Mouse (Mus musculus): ENCODE measurements around the gene Uprt. TPM values are rescaled to one million over a fixed set of nuclear protein-coding genes. Genes with fewer than 3 reads are reported as not detected.

The Uprt gene
- 6.9 and 7.4 TPM in 2 replicates for total RNA-seq (2012; rRNA removed)

GRCm38 (mm10) chrX:104482572-104483443 lies at the start of gene Uprt:
Gene Uprt, plus strand, starts transcription at chrX:104482818.
- Histone ChIP-seq H3K4me1 (ENCODE audit: control insufficient read depth in 2 of 2, insufficient read depth in 2 of 2, low read length in 2 of 2, poor library complexity in 1 of 2) (peaks cover 0 to 2% of the 10 kb centered on the region in 2 experiments; a peak in 1 of 4 replicates), H3K4me3 (ENCODE audit: insufficient read depth in 1 of 2, low read depth in 1 of 2, low read length in 2 of 2, poor library complexity in 1 of 2, severe bottlenecking in 1 of 2) (peak within 1 kb of the TSS; percentile 65 to 74), H3K36me3 (ENCODE audit: control insufficient read depth, insufficient read depth, low read length, poor library complexity, severe bottlenecking) (no peaks in the 10 kb centered on the region), H3K27ac (ENCODE audit: insufficient read depth, low read depth, low read length, poor library complexity, severe bottlenecking) (no peak within 1 kb of the TSS), H3K9me3 (ENCODE audit: control insufficient read depth, insufficient read depth, low read depth, low read length) (no peaks in the 10 kb centered on the region), H3K9ac (ENCODE audit: insufficient read depth, low read depth, low read length, poor library complexity, severe bottlenecking) (peak within 1 kb of the TSS; percentile 73)
- DNase-seq (ENCODE audit: low read depth, low spot score), result peak; percentile 39
- TF ChIP-seq CHD2 (IDR thresholded peaks at IDR 0.05; ENCODE audit: low read depth, low read length), result no peak
- TF ChIP-seq HCFC1 (IDR thresholded peaks at IDR 0.05; ENCODE audit: borderline replicate concordance, insufficient read depth, low read length), result no peak
- no peak for TF ChIP-seq ZNF384 (IDR thresholded peaks at IDR 0.05; ENCODE audit: low read depth, low read length)
- TF ChIP-seq MAFK (IDR thresholded peaks at IDR 0.05; ENCODE audit: insufficient read depth, low read depth, low read length), result no peak
- TF ChIP-seq ZC3H11A (IDR thresholded peaks at IDR 0.05; ENCODE audit: borderline replicate concordance, low read depth, low read length), result no peak
- in situ Hi-C loops (cut with MboI; ENCODE audit: low sequenced_read_pairs in 2 of 2, unreplicated experiment in 2 of 2), result no loop called here

- Histone ChIP-seq H3K4me1 (ENCODE audit: control insufficient read depth in 2 of 2, insufficient read depth in 2 of 2, low read length in 2 of 2, poor library complexity in 1 of 2) (no peaks in the 10 kb centered on the region), H3K9ac (ENCODE audit: insufficient read depth, low read depth, low read length, poor library complexity, severe bottlenecking) (no peak overlapping the region), H3K27ac (ENCODE audit: insufficient read depth, low read depth, low read length, poor library complexity, severe bottlenecking) (no peak overlapping the region), H3K36me3 (ENCODE audit: control insufficient read depth, insufficient read depth, low read length, poor library complexity, severe bottlenecking) (no peaks in the 10 kb centered on the region), H3K9me3 (ENCODE audit: control insufficient read depth, insufficient read depth, low read depth, low read length) (no peaks in the 10 kb centered on the region), H3K4me3 (ENCODE audit: insufficient read depth in 1 of 2, low read depth in 1 of 2, low read length in 2 of 2, poor library complexity in 1 of 2, severe bottlenecking in 1 of 2) (no peak overlapping the region)
- TF ChIP-seq CHD2 (IDR thresholded peaks at IDR 0.05; ENCODE audit: low read depth, low read length) (no peak), MAFK (IDR thresholded peaks at IDR 0.05; ENCODE audit: insufficient read depth, low read depth, low read length) (no peak), HCFC1 (IDR thresholded peaks at IDR 0.05; ENCODE audit: borderline replicate concordance, insufficient read depth, low read length) (no peak), ZNF384 (IDR thresholded peaks at IDR 0.05; ENCODE audit: low read depth, low read length) (no peak)
- no peak for DNase-seq (ENCODE audit: low read depth, low spot score)
- in situ Hi-C loops (cut with MboI; ENCODE audit: low sequenced_read_pairs in 2 of 2, unreplicated experiment in 2 of 2), result no loop called here
Observed at GRCm38 (mm10) chrX:104433456-104433855, 49.2 kb upstream of the Uprt start.

- H3K4me1 ChIP-seq (ENCODE audit: control insufficient read depth in 2 of 2, insufficient read depth in 2 of 2, low read length in 2 of 2, poor library complexity in 1 of 2), result no peaks in the 10 kb centered on the region
- TF ChIP-seq MAFK (IDR thresholded peaks at IDR 0.05; ENCODE audit: insufficient read depth, low read depth, low read length), result no peak
- TF ChIP-seq HCFC1 (IDR thresholded peaks at IDR 0.05; ENCODE audit: borderline replicate concordance, insufficient read depth, low read length), result no peak
- no peak for TF ChIP-seq ZNF384 (IDR thresholded peaks at IDR 0.05; ENCODE audit: low read depth, low read length)
- no peak for TF ChIP-seq ZC3H11A (IDR thresholded peaks at IDR 0.05; ENCODE audit: borderline replicate concordance, low read depth, low read length)
- TF ChIP-seq CHD2 (IDR thresholded peaks at IDR 0.05; ENCODE audit: low read depth, low read length), result no peak
- in situ Hi-C loops (cut with MboI; ENCODE audit: low sequenced_read_pairs in 2 of 2, unreplicated experiment in 2 of 2), result no loop called here
- no peak overlapping the region for H3K4me3 ChIP-seq (ENCODE audit: insufficient read depth in 1 of 2, low read depth in 1 of 2, low read length in 2 of 2, poor library complexity in 1 of 2, severe bottlenecking in 1 of 2)
- no peaks in the 10 kb centered on the region for H3K36me3 ChIP-seq (ENCODE audit: control insufficient read depth, insufficient read depth, low read length, poor library complexity, severe bottlenecking)
- H3K27ac ChIP-seq (ENCODE audit: insufficient read depth, low read depth, low read length, poor library complexity, severe bottlenecking), result no peak overlapping the region
- no peaks in the 10 kb centered on the region for H3K9me3 ChIP-seq (ENCODE audit: control insufficient read depth, insufficient read depth, low read depth, low read length)
- H3K9ac ChIP-seq (ENCODE audit: insufficient read depth, low read depth, low read length, poor library complexity, severe bottlenecking), result no peak overlapping the region
- DNase-seq (ENCODE audit: low read depth, low spot score), result no peak
Observed at GRCm38 (mm10) chrX:104452433-104452832, 30.2 kb upstream of the Uprt start.

GRCm38 (mm10) chrX:104461755-104462154 lies 20.9 kb upstream of the Uprt start:
- Histone ChIP-seq H3K4me1 (ENCODE audit: control insufficient read depth in 2 of 2, insufficient read depth in 2 of 2, low read length in 2 of 2, poor library complexity in 1 of 2) (no peaks in the 10 kb centered on the region), H3K9me3 (ENCODE audit: control insufficient read depth, insufficient read depth, low read depth, low read length) (no peaks in the 10 kb centered on the region), H3K4me3 (ENCODE audit: insufficient read depth in 1 of 2, low read depth in 1 of 2, low read length in 2 of 2, poor library complexity in 1 of 2, severe bottlenecking in 1 of 2) (no peak overlapping the region), H3K36me3 (ENCODE audit: control insufficient read depth, insufficient read depth, low read length, poor library complexity, severe bottlenecking) (no peaks in the 10 kb centered on the region), H3K27ac (ENCODE audit: insufficient read depth, low read depth, low read length, poor library complexity, severe bottlenecking) (no peak overlapping the region), H3K9ac (ENCODE audit: insufficient read depth, low read depth, low read length, poor library complexity, severe bottlenecking) (no peak overlapping the region)
- in situ Hi-C loops (cut with MboI; ENCODE audit: low sequenced_read_pairs in 2 of 2, unreplicated experiment in 2 of 2), result no loop called here
- no peak for DNase-seq (ENCODE audit: low read depth, low spot score)
- no peak for TF ChIP-seq CHD2 (IDR thresholded peaks at IDR 0.05; ENCODE audit: low read depth, low read length)
- TF ChIP-seq ZNF384 (IDR thresholded peaks at IDR 0.05; ENCODE audit: low read depth, low read length), result no peak
- no peak for TF ChIP-seq ZC3H11A (IDR thresholded peaks at IDR 0.05; ENCODE audit: borderline replicate concordance, low read depth, low read length)
- TF ChIP-seq HCFC1 (IDR thresholded peaks at IDR 0.05; ENCODE audit: borderline replicate concordance, insufficient read depth, low read length), result no peak
- TF ChIP-seq MAFK (IDR thresholded peaks at IDR 0.05; ENCODE audit: insufficient read depth, low read depth, low read length), result no peak
